Mouse (Mus musculus) small intestine, adult 2 months (tissue): Measurements from ENCODE around the gene 4931428F04Rik.

Source experiments
- CTCF ChIP-seq: fragments of 200-500 bp; IDR thresholded peaks from 2 replicates; pipeline ENCODE4 v1.5.1; 2012; ENCODE audit warnings: low read depth, mild to moderate bottlenecking, control low read depth, inconsistent platforms, low read length, moderate library complexity, mixed read lengths; ENCODE audit not compliant: insufficient replicate concordance, insufficient read length; ENCODE audit errors: extremely low read depth
- POLR2A ChIP-seq: fragments of 200-500 bp; IDR thresholded peaks from 2 replicates; pipeline ENCODE4 v1.6.1; 2012; ENCODE audit warnings: low read depth, mild to moderate bottlenecking, control low read depth, inconsistent platforms, low read length, moderate library complexity

DNA sequence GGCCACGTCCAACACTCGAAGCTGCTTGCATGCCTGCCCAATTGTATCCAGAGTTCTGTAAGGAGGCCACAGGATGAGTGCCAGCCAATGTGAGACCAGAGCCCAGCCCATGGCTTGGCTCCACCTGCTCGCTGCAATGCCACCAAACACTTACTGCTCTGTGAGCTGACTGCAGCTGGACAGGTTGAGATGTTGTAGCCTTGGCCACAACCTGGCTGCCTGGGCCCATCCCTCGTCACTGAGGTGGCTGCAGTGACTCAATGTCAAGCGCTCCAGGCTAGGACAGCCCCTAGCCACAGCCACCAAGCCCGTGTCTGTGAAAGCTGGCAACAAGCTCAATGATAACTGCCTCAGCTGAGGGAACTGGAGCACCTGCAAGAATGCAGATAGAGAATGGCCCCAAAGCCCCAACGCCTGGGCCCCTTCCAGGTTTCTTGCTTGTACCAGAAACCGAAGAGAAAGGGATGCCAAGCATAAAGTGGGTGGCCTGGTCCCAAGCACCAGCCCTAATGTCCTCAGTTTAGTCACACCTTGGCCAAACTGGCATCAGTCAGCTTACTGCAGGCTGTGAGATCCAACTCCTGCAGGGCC lies 23.3 kb upstream of the 4931428F04Rik start:
- TF ChIP-seq CTCF (no peak), POLR2A (no peak)
